Mouse (Mus musculus) midbrain, embryonic 11.5 days (tissue): ENCODE measurements around the gene Jak1. TPM values are rescaled to one million over a fixed set of nuclear protein-coding genes. Genes with fewer than 3 reads are reported as not detected.

ENCODE experiments used
- ATAC-seq: fragments of 200-750 bp; cut with Nextera tagmentation; 2 replicates; pipeline ENCODE4 v1.8.0; 2017; ENCODE audit warnings: moderate TSS enrichment, moderate library complexity; ENCODE audit not compliant: low FRiP score
- DNase-seq: peaks from one replicate; pipeline ENCODE4 v3.0.0; 2015; ENCODE audit warnings: low spot score; ENCODE audit errors: missing footprints
- H3K27ac ChIP-seq: fragments of 300-500 bp; sonication (generic); 2 replicates; pipeline ENCODE4 v1.5.1; 2014; ENCODE audit warnings: low read depth, low read length
- H3K27me3 ChIP-seq: fragments of 300-500 bp; sonication (generic); 2 replicates; pipeline ENCODE4 v1.6.1; 2014; ENCODE audit warnings: mild to moderate bottlenecking, low read length, moderate library complexity, mixed read lengths; ENCODE audit not compliant: control insufficient read depth, insufficient read depth
- H3K36me3 ChIP-seq: fragments of 300-500 bp; sonication (generic); 2 replicates; pipeline ENCODE4 v1.6.1; 2014; ENCODE audit warnings: mild to moderate bottlenecking, low read length, moderate library complexity, mixed read lengths; ENCODE audit not compliant: control insufficient read depth, insufficient read depth
- H3K4me1 ChIP-seq: fragments of 300-500 bp; sonication (generic); 2 replicates; pipeline ENCODE4 v1.6.1; 2014; ENCODE audit warnings: low read length; ENCODE audit not compliant: control insufficient read depth, insufficient read depth
- H3K4me2 ChIP-seq: fragments of 300-500 bp; sonication (generic); 2 replicates; pipeline ENCODE4 v1.6.1; 2014; ENCODE audit warnings: mild to moderate bottlenecking, moderate library complexity
- H3K4me3 ChIP-seq: fragments of 300-500 bp; sonication (generic); 2 replicates; pipeline ENCODE4 v1.5.1; 2014; ENCODE audit warnings: low read depth, low read length
- H3K9ac ChIP-seq: fragments of 300-500 bp; sonication (generic); 2 replicates; pipeline ENCODE4 v1.6.1; 2014; ENCODE audit warnings: low read length
- H3K9me3 ChIP-seq: fragments of 300-500 bp; sonication (generic); 2 replicates; pipeline ENCODE4 v1.6.1; 2016; ENCODE audit warnings: low read length; ENCODE audit not compliant: control insufficient read depth
- WGBS: fragments of 180-500 bp; shearing (Covaris S2); extraction: QIAGEN DNeasy Blood & Tissue Kit; methylation state at CpG from one replicate; pipeline ENCODE4 v1.1.7; 2014; 5-methylcytosine and 5-hydroxymethylcytosine counted together
- polyA plus RNA-seq: library from polyadenylated mRNA; unstranded; fragments of >200 nt; fragmentation: Nextera tagmentation; extraction: Ambion mirVana; gene quantifications from 2 replicates; pipeline ENCODE4 v1.2.1, GENCODE M21; 2014

Gene Jak1
- polyA plus RNA-seq, 1 experiment from 2014 or later, result 52.2 TPM

GRCm38 (mm10) chr4:101160821-101161220 is 104.3 kb downstream of the Jak1 start:
- Histone ChIP-seq H3K27me3 (no peaks in the 10 kb centered on the region), H3K4me2 (no peak overlapping the region), H3K9me3 (no peaks in the 10 kb centered on the region), H3K27ac (no peak overlapping the region), H3K4me3 (no peak overlapping the region), H3K9ac (no peak overlapping the region), H3K36me3 (peaks cover 4% of the 10 kb centered on the region), H3K4me1 (no peaks in the 10 kb centered on the region)
- whole genome bisulfite sequencing, result 95% methylated on average over 1 of the region's 1 CpGs
- ATAC-seq (no peak), DNase-seq (no peak)

DNA sequence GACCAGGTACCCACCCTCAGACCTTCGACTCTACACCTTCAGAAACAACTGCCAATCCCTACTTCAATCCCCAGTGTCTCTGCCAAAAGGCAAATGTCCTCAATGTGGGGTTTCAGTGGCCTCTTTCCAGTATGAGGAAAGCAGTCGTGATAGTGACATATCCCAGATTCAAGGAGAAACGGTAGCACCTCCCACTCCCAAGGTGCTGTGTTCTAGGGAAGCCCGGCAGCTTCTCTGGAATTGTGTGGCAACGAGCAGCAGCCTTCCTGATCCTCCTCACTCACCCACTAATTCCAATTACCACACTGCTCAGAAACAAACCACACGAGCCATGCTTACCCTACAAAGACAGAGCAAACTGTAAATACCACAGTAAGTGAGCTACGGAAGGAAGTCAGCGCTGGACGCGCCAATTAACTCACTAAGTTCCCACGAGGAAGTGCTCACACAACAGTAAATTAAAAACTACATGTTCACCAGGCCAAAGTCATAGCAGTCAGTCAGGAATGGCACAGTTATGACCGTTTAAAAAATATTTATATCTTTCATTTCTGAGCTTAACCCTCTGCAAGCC is 105.8 kb downstream of the Jak1 start:
- 90% methylated on average over 12 of the region's 12 CpGs for WGBS
- Histone ChIP-seq H3K9me3 (no peaks in the 10 kb centered on the region), H3K36me3 (peaks cover 4% of the 10 kb centered on the region)

DNA sequence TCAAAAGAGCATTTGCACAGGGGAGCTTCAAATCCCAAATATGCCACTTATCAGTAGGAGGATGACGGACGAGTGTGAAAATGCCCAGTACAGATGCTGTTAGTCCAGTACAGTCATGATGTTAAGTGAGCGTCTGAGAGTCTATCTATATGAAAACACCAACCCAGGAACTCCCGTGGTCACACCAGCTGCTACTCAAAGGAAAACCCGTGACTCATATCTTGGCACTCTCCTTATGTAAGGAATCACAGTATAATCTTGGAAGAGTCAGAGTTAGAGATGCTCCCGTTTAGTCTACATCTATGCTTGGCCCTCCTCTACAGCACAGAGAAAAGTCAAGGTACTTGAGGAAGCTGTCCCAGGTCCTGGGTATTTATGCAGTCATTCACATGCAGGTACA is 106.8 kb downstream of the Jak1 start:
- ATAC-seq, result no peak
- no peak overlapping the region for H3K4me3 ChIP-seq
- H3K4me2 ChIP-seq, result no peak overlapping the region
- H3K27me3 ChIP-seq, result no peaks in the 10 kb centered on the region
- H3K27ac ChIP-seq, result no peak overlapping the region
- peaks cover 4% of the 10 kb centered on the region for H3K36me3 ChIP-seq
- DNase-seq, result peak; percentile 35
- H3K4me1 ChIP-seq, result no peaks in the 10 kb centered on the region
- H3K9ac ChIP-seq, result no peak overlapping the region
- WGBS, result 93% methylated on average over 6 of the region's 6 CpGs
- no peaks in the 10 kb centered on the region for H3K9me3 ChIP-seq

More for the DNA sequence above, 105.8 kb downstream of the Jak1 start:
- no peak for ATAC-seq
- peak; percentile 31 for DNase-seq
- Histone ChIP-seq H3K27ac (no peak overlapping the region), H3K4me3 (no peak overlapping the region), H3K4me2 (no peak overlapping the region), H3K9ac (no peak overlapping the region), H3K27me3 (no peaks in the 10 kb centered on the region), H3K4me1 (no peaks in the 10 kb centered on the region)

- Histone ChIP-seq H3K36me3 (peaks cover 4% of the 10 kb centered on the region), H3K27me3 (no peaks in the 10 kb centered on the region), H3K27ac (no peak overlapping the region), H3K9me3 (no peaks in the 10 kb centered on the region), H3K4me1 (no peaks in the 10 kb centered on the region), H3K4me2 (no peak overlapping the region), H3K4me3 (no peak overlapping the region), H3K9ac (no peak overlapping the region)
- ATAC-seq, result no peak
- 94% methylated on average over 5 of the region's 5 CpGs for WGBS
- no peak for DNase-seq
Measured at GRCm38 (mm10) chr4:101157476-101157875, 107.6 kb downstream of the Jak1 start.

DNA sequence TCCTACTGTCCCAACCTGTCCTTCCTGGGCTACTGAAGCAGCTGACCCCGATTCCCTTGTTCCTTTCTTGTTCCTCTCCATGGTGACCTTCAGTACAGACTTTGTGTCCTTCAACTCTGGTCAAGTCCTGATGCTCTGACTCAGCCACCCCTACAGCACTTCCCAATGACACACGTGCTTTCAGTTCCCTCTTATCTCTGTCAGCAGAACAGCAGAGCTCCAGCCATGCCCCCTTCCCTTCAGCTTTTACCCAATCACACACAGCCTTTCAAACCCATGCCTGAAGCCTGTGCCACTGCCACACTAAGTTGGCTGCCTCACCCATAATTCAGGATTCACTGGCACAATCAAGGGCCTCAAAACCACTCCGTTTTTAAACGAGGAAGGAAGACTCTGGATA is 109.5 kb downstream of the Jak1 start:
- H3K27ac ChIP-seq, result no peak overlapping the region
- ATAC-seq (no peak), DNase-seq (no peak)
- no peaks in the 10 kb centered on the region; the same call in 1 of the 2 replicates for H3K4me1 ChIP-seq
- no peaks in the 10 kb centered on the region for H3K9me3 ChIP-seq
- H3K9ac ChIP-seq, result no peak overlapping the region
- peaks cover 4% of the 10 kb centered on the region for H3K36me3 ChIP-seq
- H3K4me3 ChIP-seq, result no peak overlapping the region
- H3K4me2 ChIP-seq, result no peak overlapping the region
- WGBS, result 85% methylated on average over 4 of the region's 4 CpGs
- no peaks in the 10 kb centered on the region for H3K27me3 ChIP-seq

DNA sequence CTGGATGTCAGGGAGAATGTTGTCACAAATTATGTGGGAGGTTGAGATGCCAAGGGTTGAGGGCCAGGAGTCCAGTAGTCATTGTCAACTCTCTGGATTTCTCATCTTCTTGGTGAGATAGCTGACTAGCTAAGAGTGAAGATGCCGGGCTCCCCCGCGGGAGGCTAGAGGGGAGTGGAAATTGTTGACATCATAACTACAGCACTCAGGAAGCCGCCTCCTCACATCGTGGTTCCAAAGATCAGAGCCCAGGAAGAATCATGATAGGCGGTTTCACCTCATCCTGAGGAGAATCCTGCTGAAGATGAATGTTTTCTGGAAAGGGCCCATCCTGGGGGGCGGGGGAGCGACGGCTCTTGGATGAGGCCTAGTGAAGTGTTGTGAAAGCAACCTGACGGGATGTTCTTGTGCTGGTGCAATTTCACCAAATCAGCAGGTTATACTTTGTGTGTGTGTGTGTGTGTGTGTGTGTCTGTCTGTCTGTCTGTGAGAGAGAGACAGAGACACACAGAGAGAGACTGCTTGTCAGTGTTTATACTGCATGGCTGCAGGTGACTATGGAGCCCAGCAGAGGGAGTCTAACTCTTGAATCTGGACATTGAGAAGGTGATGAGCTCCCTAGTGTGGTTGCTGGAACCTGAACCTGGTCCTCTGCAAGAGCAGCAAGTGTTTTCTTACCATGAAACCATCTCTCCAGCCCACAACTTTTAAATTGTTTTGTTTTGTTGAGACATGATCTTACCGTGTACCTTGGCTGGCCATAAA is 118.0 kb downstream of the Jak1 start:
- no peak overlapping the region for H3K4me3 ChIP-seq
- H3K4me1 ChIP-seq, result peaks cover 9% of the 10 kb centered on the region; the same call in 1 of the 2 replicates
- no peak overlapping the region for H3K4me2 ChIP-seq
- no peaks in the 10 kb centered on the region for H3K27me3 ChIP-seq
- H3K9ac ChIP-seq, result no peak overlapping the region
- 92% methylated on average over 11 of the region's 11 CpGs for WGBS
- no peak overlapping the region for H3K27ac ChIP-seq
- DNase-seq (peak; percentile 72), ATAC-seq (no peak)
- H3K36me3 ChIP-seq, result no peaks in the 10 kb centered on the region
- no peaks in the 10 kb centered on the region for H3K9me3 ChIP-seq

- no peak overlapping the region for H3K27ac ChIP-seq
- no peak overlapping the region for H3K9ac ChIP-seq
- H3K4me1 ChIP-seq, result peaks cover 9% of the 10 kb centered on the region; the same call in 1 of the 2 replicates
- no peaks in the 10 kb centered on the region for H3K27me3 ChIP-seq
- ATAC-seq, result peak; percentile 82
- H3K4me2 ChIP-seq, result no peak overlapping the region
- no peak overlapping the region for H3K4me3 ChIP-seq
- 25% methylated on average over 9 of the region's 9 CpGs for WGBS
- no peaks in the 10 kb centered on the region for H3K36me3 ChIP-seq
- no peaks in the 10 kb centered on the region for H3K9me3 ChIP-seq
- peak; percentile 97 for DNase-seq
Measured at GRCm38 (mm10) chr4:101146047-101146745, 118.9 kb downstream of the Jak1 start.

DNA sequence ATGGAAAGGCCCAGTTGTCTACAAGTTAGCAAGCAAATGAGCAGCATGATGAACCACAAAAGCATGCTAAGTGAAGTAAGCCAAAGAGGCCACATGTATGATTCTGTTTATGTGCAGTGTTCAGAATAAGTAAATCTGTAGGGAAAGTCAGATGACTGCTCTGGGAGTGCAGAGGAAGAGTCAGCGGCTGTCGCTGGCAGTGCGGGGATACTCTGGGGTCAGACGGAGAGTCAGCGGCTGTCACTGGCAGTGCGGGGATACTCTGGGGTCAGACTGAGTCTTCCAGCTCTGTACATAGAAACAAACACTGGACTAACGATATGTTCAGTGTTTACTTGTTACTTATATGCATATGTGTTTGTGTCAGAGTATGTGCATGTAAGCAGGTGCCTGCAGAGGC is 120.3 kb downstream of the Jak1 start:
- peak; percentile 82 for DNase-seq
- no peaks in the 10 kb centered on the region for H3K36me3 ChIP-seq
- no peak for ATAC-seq
- WGBS, result 69% methylated on average over 7 of the region's 7 CpGs
- no peak overlapping the region for H3K9ac ChIP-seq
- no peaks in the 10 kb centered on the region for H3K27me3 ChIP-seq
- no peaks in the 10 kb centered on the region for H3K9me3 ChIP-seq
- no peak overlapping the region for H3K4me3 ChIP-seq
- H3K4me1 ChIP-seq, result peaks cover 9% of the 10 kb centered on the region; the same call in 1 of the 2 replicates
- H3K27ac ChIP-seq, result no peak overlapping the region
- no peak overlapping the region for H3K4me2 ChIP-seq

DNA sequence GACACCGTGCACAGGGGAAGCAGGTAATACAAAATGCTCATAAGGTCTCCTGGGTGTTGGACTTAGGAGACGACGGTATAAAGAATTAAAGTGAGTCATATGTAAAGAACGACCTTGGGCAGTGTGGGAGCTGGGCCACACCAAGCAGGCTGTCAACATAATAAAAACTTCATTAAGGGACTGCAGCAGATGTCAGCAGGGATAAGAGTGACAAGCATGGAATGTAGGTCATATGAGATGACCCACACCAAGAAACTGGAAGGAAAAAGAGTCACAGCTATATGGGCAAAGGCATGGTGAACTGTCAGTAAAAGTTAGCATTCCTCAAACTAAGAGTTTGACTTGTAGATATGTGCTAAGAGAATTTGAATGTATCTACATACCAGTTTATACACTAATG is 120.7 kb downstream of the Jak1 start:
- peaks cover 9% of the 10 kb centered on the region; the same call in 1 of the 2 replicates for H3K4me1 ChIP-seq
- no peaks in the 10 kb centered on the region for H3K36me3 ChIP-seq
- 51% methylated on average over 4 of the region's 4 CpGs for WGBS
- ATAC-seq (no peak), DNase-seq (no peak)
- H3K4me3 ChIP-seq, result no peak overlapping the region
- no peaks in the 10 kb centered on the region for H3K9me3 ChIP-seq
- no peak overlapping the region for H3K27ac ChIP-seq
- no peak overlapping the region for H3K9ac ChIP-seq
- no peaks in the 10 kb centered on the region for H3K27me3 ChIP-seq
- H3K4me2 ChIP-seq, result no peak overlapping the region
